Mouse (Mus musculus) ES-Bruce4 (cell line): ENCODE data around the gene Klc2.

Source experiments
- CTCF ChIP-seq: IDR thresholded peaks from one replicate; pipeline ENCODE4 v1.8.1; 2011; ENCODE audit warnings: low read depth, low read length
- EP300 ChIP-seq: IDR thresholded peaks from 2 replicates; pipeline ENCODE4 v1.6.1; 2011; ENCODE audit warnings: low read depth, low read length; ENCODE audit not compliant: insufficient read depth
- POLR2A ChIP-seq: IDR thresholded peaks from one replicate; pipeline ENCODE4 v1.8.1; 2011; ENCODE audit warnings: low read length; ENCODE audit not compliant: insufficient read depth

GRCm38 (mm10) chr19:5113783-5114182 lies 4.6 kb downstream of the Klc2 start:
- TF ChIP-seq CTCF (no peak), POLR2A (no peak), EP300 (no peak)
